8 mouse cellular contexts compared by ENCODE assay signal in the genomic region with DNA sequence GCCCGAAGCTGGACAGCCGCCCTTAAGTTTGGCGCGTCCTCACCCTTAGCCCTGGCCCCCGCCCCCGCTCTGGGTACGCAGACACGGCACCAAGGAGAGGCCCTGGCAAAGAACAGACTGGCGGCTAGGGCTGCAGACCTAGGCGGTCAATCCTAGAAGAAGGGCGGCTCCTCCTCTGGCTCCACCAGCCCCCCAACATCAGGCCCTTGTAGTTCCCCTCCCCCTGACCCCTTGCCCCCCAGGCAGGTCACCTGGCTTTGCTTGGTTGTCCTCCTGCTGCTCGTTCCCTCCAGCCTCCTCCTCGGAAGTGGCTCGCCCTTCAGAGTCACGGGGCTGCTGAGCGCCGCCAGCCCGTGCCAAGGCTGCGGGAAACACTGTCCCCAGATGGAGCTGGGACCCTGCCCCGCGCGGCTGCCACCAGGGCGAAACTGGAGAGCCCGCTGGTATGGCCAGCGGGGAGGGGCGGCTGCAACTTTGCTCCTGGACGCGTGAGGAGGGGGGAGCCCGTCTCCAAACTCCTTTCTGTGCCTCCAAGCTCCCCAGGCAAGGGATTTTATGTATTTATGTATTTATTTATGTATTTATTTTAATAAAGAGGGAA. TPM values are rescaled to one million over a fixed set of nuclear protein-coding genes. Genes with fewer than 3 reads are reported as not detected.
DNase-seq lines count a peak whose midpoint lies in the region; ATAC-seq and TF ChIP-seq lines count a peak whose summit lies in the region.

No protein-coding gene starts in this region.

- TF ChIP-seq CTCF in spleen, adult 2 months (IDR thresholded peaks at IDR 0.05; ENCODE audit: extremely low read depth, insufficient read depth, insufficient read length, insufficient replicate concordance): no peak
- TF ChIP-seq CTCF in testis, adult 2 months (IDR thresholded peaks at IDR 0.05; ENCODE audit: control insufficient read depth, insufficient read depth, insufficient replicate concordance, low read depth, low read length): no peak

- peak overlapping the region; percentile 68 for H3K4me2 ChIP-seq in embryonic facial prominence, embryonic 15.5 days (replicated peaks)

- peak overlapping the region; percentile 33; the same call in 1 of the 2 replicates for H3K9ac ChIP-seq in embryonic facial prominence, embryonic 15.5 days

- H3K27ac ChIP-seq in spleen, adult 2 months (ENCODE audit: insufficient read depth, low read length): peak overlapping the region; percentile 60
- no peak overlapping the region for H3K27ac ChIP-seq in embryonic facial prominence, embryonic 15.5 days (replicated peaks)
- no peak overlapping the region; the same call in 1 of the 2 replicates for H3K27ac ChIP-seq in testis, adult 2 months (ENCODE audit: control insufficient read depth, insufficient read depth, low read depth, low read length)

- peaks cover 9% of the 10 kb centered on the region; the same call in 1 of the 2 replicates for H3K4me1 ChIP-seq in spleen, adult 2 months (ENCODE audit: control insufficient read depth, insufficient read depth, insufficient read length)
- H3K4me1 ChIP-seq in embryonic facial prominence, embryonic 15.5 days: no peaks in the 10 kb centered on the region
- peaks cover 3% of the 10 kb centered on the region; the same call in 1 of the 2 replicates for H3K4me1 ChIP-seq in testis, adult 2 months (ENCODE audit: control insufficient read depth, insufficient read depth, low read length)

- DNase-seq in spleen, adult 2 months (ENCODE audit: low read depth in 1 of 2, low spot score in 2 of 2): no peak
- DNase-seq in spleen, postnatal 36 days (ENCODE audit: low spot score in 2 of 2): no peak
- DNase-seq in heart, postnatal 10 days: peak; percentile 55 to 62
- peak; percentile 33 to 67 for DNase-seq in kidney, postnatal 36 days
- DNase-seq in right cerebral cortex, postnatal 36 days (ENCODE audit: low spot score in 2 of 2): no peak

- no peaks in the 10 kb centered on the region for H3K9me3 ChIP-seq in embryonic facial prominence, embryonic 15.5 days (replicated peaks)

- peak overlapping the region; percentile 71; the same call in 1 of the 2 replicates for H3K4me3 ChIP-seq in spleen, adult 2 months (ENCODE audit: extremely low read depth, insufficient read depth, insufficient read length)
- H3K4me3 ChIP-seq in embryonic facial prominence, embryonic 15.5 days (replicated peaks): peak overlapping the region; percentile 43
- peak overlapping the region; percentile 60 for H3K4me3 ChIP-seq in testis, adult 2 months (ENCODE audit: control insufficient read depth, low read depth, low read length)

- WGBS in spleen, adult 2 months: 36% methylated on average over 28 of the region's 29 CpGs
- 17% methylated on average over 18 of the region's 29 CpGs for WGBS in embryonic facial prominence, embryonic 15.5 days

- TF ChIP-seq POLR2A in spleen, adult 2 months (IDR thresholded peaks at IDR 0.05; ENCODE audit: low read depth, low read length): no peak
- no peak for TF ChIP-seq POLR2A in testis, adult 2 months (IDR thresholded peaks at IDR 0.05; ENCODE audit: control insufficient read depth, low read depth, low read length)

- intact Hi-C loops in heart, postnatal 10 days (cut with DNase I): loop anchor here (5.0 kb wide), 1 partner anchor 66 kb away; the partner anchor contains the start of gene Rbmx

- no peaks in the 10 kb centered on the region for H3K36me3 ChIP-seq in spleen, adult 2 months (ENCODE audit: control insufficient read depth, insufficient read depth, low read length)
- no peaks in the 10 kb centered on the region for H3K36me3 ChIP-seq in embryonic facial prominence, embryonic 15.5 days
- no peaks in the 10 kb centered on the region for H3K36me3 ChIP-seq in testis, adult 2 months (ENCODE audit: control insufficient read depth, insufficient read depth, low read length)

- ATAC-seq in embryonic facial prominence, embryonic 15.5 days (ENCODE audit: insufficient number of reproducible peaks, low FRiP score, low TSS enrichment, low read depth): peak; percentile 84
- peak; percentile 44 for ATAC-seq in megakaryocyte progenitor cell, adult 5-6 weeks (replicated peaks; ENCODE audit: poor library complexity)

- no peaks in the 10 kb centered on the region for H3K27me3 ChIP-seq in spleen, adult 2 months (ENCODE audit: control insufficient read depth, insufficient read depth, low read length)
- peaks cover 4% of the 10 kb centered on the region; the same call in 1 of the 2 replicates for H3K27me3 ChIP-seq in embryonic facial prominence, embryonic 15.5 days
- H3K27me3 ChIP-seq in testis, adult 2 months (ENCODE audit: control insufficient read depth, insufficient read depth, low read length): no peaks in the 10 kb centered on the region

RNA-seq across cellular contexts. Expression of gene Arhgef6, which starts 12.6 kb away (rescaled TPM):
- polyA plus RNA-seq in spleen, adult 2 months (2012; rRNA removed): 26.3 and 31.8 TPM in 2 replicates
- 15.1 and 16.2 TPM in 2 replicates for polyA plus RNA-seq in embryonic facial prominence, embryonic 15.5 days (2015; fragmentation: Nextera tagmentation; extraction: Ambion mirVana)
- total RNA-seq in heart, postnatal 10 days (2021): 10 to 100 TPM; 77.6 to 80.0 TPM
- total RNA-seq in megakaryocyte progenitor cell, adult 5-6 weeks (2015): 162 and 166 TPM in 2 replicates
- total RNA-seq in megakaryocyte progenitor cell, adult 5-6 weeks (2017): 108 and 110 TPM in 2 replicates
- 14.4 and 19.2 TPM in 2 replicates for polyA plus RNA-seq in testis, adult 2 months (2012; rRNA removed)

Comparison
In these comparisons a context has a peak if more than half of its experiments do, and no peak if none do; other contexts are left out.
1. DNase-seq: peak in heart, postnatal 10 days (2 of 2) and kidney, postnatal 36 days (2 of 2); none in spleen, adult 2 months (0 of 2), spleen, postnatal 36 days (0 of 2) and right cerebral cortex, postnatal 36 days (0 of 2).
2. Peak in every context shown above with its lines, with median percentiles within 50 percentile points of each other: H3K4me3 ChIP-seq.